Mouse (Mus musculus) heart, postnatal 10 days (tissue): ENCODE measurements around the gene Srrm1. TPM values are rescaled to one million over a fixed set of nuclear protein-coding genes. Genes with fewer than 3 reads are reported as not detected.

Experiments
- DNase-seq, 2 experiments: peaks; one replicate each; pipeline ENCODE4 v3.0.0; 2021
- intact Hi-C: fragments of 180-260 bp; cut with DNase I; formaldehyde crosslinking; loops from one replicate; pipeline ENCODE4 v1.15.1; 2025
- total RNA-seq, 2 experiments: library from RNA; stranded (reverse); gene quantifications; 2 replicates each; pipeline ENCODE4 v1.2.3; 2021

The Srrm1 gene
- total RNA-seq: 100 to 1,000 TPM in 1 of 2 experiments, 10 to 100 TPM in 1; 94.6 to 106 TPM

GRCm38 (mm10) chr4:135353066-135353793 lies at the start of gene Srrm1:
Gene Srrm1, minus strand, starts transcription at chr4:135353321.
- DNase-seq: peak; percentile 99
- intact Hi-C loops: no loop called here

GRCm38 (mm10) chr4:135401881-135402280 lies 48.8 kb upstream of the Srrm1 start:
- DNase-seq: no peak
- intact Hi-C loops: no loop called here

- DNase-seq: no peak
- intact Hi-C loops: no loop called here
Observed at GRCm38 (mm10) chr4:135397991-135398390, 44.9 kb upstream of the Srrm1 start, which contains the start of gene Ncmap. Gene Ncmap, minus strand, starts transcription at chr4:135398227.

DNA sequence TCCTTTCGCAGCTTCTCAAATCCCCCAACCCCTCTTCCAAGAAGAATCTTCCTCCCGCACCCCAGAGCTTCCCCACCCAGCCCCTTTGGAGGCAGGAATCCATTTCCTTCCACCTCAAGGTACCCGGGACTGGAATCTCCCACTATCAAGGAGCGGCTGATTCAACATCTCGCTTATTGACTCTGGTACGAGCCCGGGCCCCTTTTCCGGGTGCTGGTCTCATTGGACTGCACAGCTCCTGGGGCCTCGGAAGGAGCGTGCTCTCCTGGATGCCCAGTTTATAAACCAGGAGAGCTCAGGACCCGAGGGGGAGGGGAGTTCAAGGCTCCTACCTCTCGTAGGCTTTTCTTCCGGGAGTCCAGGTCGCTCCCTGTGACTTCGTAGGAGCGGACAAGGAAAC lies 44.4 kb upstream of the Srrm1 start:
- intact Hi-C loops: no loop called here
- no peak for DNase-seq

GRCm38 (mm10) chr4:135396303-135396702 lies 43.2 kb upstream of the Srrm1 start:
- intact Hi-C loops: no loop called here
- no peak for DNase-seq

DNA sequence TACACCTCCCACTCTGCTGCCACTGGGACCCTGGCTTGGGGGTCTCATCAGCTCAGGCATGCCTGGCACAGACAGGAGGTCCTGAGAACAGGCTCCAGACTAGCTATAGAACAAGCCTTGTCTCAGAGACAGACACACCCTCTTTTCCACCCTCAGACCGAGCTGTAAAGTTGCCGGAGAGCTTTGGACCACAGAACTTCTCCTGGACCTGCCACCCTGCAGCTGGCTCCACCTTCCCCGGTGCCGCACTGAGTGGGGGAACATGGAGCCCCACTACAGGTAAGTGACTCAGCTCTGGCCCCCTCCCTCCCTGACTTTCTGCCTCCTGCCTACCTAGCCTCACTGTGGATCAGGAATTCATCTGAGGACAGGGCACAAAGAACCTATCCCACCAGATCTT lies 42.3 kb upstream of the Srrm1 start:
- DNase-seq: no peak
- intact Hi-C loops: no loop called here

GRCm38 (mm10) chr4:135394666-135395065 lies 41.5 kb upstream of the Srrm1 start:
- intact Hi-C loops: no loop called here
- no peak for DNase-seq

GRCm38 (mm10) chr4:135393381-135393780 lies 40.3 kb upstream of the Srrm1 start:
- intact Hi-C loops: no loop called here
- no peak for DNase-seq

DNA sequence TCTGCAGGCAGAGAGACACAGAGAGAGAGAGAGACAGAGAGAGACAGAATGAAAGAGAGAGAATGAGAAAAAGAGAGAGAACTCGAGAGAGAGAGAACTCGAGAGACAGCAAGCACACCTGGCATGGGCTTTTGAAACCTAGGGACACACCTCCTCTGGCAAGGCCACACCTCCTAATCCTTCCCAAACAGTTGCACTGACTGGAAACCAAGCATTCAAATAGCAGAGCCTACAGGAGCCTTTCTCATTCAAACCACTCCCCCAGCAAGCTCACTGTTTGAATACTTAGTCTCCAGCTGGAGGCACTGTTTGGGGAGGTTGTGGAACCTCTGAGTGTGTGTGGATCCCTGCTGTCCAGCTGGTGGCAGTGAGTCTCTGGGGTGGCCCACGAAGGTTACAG lies 39.7 kb upstream of the Srrm1 start:
- intact Hi-C loops: no loop called here
- no peak for DNase-seq

- no peak for DNase-seq
- intact Hi-C loops: no loop called here
Observed at GRCm38 (mm10) chr4:135391014-135391413, 37.9 kb upstream of the Srrm1 start.

- peak in 1 of 2 experiments; percentile 9 for DNase-seq
- intact Hi-C loops: no loop called here
Observed at GRCm38 (mm10) chr4:135385614-135386013, 32.5 kb upstream of the Srrm1 start.

DNA sequence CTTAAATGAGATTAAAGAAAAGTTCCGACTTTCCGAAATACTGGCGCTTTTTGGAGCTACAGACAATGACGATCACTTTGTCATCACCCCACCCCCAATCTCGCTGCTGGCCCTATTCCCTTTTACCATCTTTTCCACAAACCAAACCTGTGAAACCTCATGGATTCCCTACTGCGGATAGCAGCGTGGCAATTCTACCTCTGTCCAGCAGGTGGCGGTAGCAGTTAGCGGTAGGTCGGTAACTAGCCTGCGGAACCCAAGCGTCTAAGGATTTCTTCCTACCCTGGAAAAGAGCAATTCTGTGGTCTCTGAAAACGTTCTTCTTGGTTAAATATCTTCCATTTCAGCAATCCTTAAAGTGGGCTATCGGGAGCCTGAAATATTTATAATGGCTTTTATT lies 29.2 kb upstream of the Srrm1 start:
- peak; percentile 74 to 82 for DNase-seq
- intact Hi-C loops: loop anchor here (1.0 to 5.0 kb wide), 3 partner anchors 29 to 284 kb away; partner anchors contain the start of gene Stpg1

GRCm38 (mm10) chr4:135381355-135381754 lies 28.2 kb upstream of the Srrm1 start:
- intact Hi-C loops: loop anchor here (5.0 kb wide), 1 partner anchor 111 kb away; the partner anchor contains the start of gene Stpg1
- DNase-seq: no peak

- intact Hi-C loops: no loop called here
Observed at GRCm38 (mm10) chr4:135377241-135377640, 24.1 kb upstream of the Srrm1 start.

DNA sequence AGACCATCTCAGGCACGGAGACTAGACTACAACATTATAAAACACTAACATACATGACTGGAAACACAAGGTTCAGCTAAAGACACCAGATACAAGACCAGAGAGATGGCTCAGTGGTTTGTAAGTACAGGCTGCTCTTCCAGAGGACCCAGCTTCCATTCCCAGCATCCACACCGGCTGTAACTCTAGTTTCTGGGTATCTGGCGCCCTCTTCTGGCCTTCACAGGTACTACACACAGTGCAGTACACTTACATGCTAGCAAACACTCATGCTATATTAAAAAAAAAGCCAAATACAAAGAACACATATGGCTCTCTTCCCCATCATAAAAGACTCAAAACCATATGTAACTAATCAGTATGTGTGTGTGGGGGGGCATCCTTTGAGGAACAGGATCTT lies 22.3 kb upstream of the Srrm1 start:
- DNase-seq: no peak
- intact Hi-C loops: no loop called here

More at GRCm38 (mm10) chr4:135377241-135377640, 24.1 kb upstream of the Srrm1 start:
- no peak for DNase-seq

DNA sequence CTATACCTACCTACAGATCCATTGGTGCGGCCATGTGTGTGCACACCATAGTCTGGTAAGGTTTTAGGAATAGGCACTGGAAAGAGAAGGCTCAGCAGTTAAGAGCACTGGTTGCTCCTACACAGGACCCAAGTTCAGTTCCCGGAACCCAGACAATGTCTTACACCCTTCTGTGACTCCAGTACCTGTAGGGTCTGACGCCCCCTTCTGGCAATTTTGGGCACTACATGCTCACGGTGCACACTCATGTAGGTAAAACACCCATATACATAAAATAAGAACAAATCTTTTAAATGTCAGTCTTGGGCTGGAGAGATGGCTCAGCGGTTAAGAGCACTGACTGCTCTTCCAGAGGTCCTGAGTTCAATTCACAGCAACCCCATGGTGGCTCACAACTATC lies 20.2 kb upstream of the Srrm1 start:
- no peak for DNase-seq
- intact Hi-C loops: no loop called here

GRCm38 (mm10) chr4:135370372-135370771 lies 17.3 kb upstream of the Srrm1 start:
- intact Hi-C loops: no loop called here
- DNase-seq: no peak

DNA sequence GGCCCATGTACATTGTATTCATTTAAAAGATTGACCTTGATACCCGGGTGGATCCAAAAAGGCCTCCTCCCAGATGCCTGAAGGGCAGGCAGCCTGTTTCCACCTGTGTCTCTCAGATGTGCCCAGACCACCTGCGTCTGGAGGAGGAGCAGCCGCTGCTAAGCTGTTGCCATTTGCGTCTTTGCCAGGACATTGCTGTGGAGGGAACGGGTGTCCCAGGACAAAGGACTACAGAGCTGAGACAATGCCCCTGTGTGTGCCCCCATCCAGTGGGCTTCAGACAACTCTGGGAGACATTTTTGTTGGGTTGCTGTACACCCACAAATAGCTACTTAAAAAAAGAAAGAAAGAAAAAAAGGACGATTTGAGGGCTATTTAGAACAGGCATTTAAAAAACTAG lies 9.7 kb upstream of the Srrm1 start:
- DNase-seq: no peak

DNA sequence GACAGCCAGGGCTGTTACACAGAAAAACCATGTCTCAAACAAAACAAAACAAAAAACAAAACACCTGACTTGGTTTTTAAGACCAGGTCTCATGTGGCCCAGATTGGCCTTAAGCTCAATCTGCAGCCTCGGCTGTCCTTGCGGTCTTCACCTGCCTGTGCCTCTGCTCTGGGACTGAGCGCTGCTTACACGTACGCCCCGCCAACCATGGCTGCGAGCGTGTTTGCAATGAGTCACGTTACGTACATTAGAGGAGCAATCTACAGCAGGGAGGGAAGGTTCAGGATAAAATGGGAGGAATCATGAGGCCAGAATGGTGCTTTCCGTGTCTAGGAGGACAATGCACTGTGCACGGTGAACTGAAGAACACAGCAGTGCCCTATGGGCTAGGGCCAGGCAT lies 8.6 kb upstream of the Srrm1 start:
- intact Hi-C loops: no loop called here
- no peak for DNase-seq

More for the DNA sequence above, 9.7 kb upstream of the Srrm1 start:
- intact Hi-C loops: no loop called here

GRCm38 (mm10) chr4:135358736-135359135 lies 5.6 kb upstream of the Srrm1 start:
- peak; percentile 12 to 49 for DNase-seq
- intact Hi-C loops: no loop called here

- DNase-seq: no peak
- intact Hi-C loops: loop anchor here (1.0 kb wide), 1 partner anchor 54 kb away; no protein-coding TSS in a partner anchor
Observed at GRCm38 (mm10) chr4:135357221-135357920, 4.2 kb upstream of the Srrm1 start.
